Mouse (Mus musculus) layer of hippocampus, postnatal 14 days (tissue): ENCODE results near the gene Luc7l3. TPM values are rescaled to one million over a fixed set of nuclear protein-coding genes. Genes with fewer than 3 reads are reported as not detected.

Experiments used
- DNase-seq, 2 experiments: peaks; one replicate each; pipeline ENCODE4 v3.0.0; 2021 to 2022; ENCODE audit warnings: low spot score in 2 of 2, mixed read lengths in 1 of 2
- total RNA-seq, 2 experiments: library from RNA; stranded (reverse); gene quantifications; 2 replicates each; pipeline ENCODE4 v1.2.3; 2021

Luc7l3 gene
- total RNA-seq, 2 experiments from 2014 or later: 119 to 127 TPM

DNA sequence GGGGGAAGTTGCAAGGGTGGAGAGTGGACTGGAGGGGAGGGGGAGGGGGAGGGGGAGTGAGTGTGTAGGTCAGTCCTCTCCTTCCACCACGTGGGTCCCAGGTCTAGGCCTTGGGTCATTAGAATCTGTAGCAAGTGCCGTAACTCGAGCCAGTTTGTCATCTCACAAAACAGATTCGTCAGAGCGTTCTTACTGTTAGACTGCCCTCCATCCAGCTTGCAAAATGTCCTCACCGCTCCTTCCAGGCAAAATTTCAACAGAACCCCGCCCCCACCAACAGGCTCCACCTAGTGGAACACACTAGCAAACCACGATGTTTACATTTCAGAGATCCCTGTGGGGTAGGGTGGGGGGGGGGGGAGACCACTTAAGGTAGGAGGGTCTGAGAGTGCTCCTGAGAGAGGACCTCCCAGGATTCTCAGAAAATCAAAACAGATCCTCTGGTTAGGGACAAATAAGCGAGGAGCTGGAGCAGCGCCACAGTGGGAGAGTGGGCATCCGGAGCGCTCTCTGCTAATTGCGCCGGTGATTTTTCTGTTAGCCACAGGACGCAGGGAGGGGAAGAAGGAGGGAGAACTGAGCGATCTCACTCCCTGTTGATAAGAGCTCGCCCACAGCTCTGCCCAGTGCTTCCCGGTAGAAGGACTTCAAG, 56.5 kb downstream of the Luc7l3 start:
- DNase-seq: peak; percentile 45 to 49

- DNase-seq: no peak
These were observed 60.0 kb downstream of the Luc7l3 start for GRCm38 (mm10) chr11:94261585-94262370.

GRCm38 (mm10) chr11:94259814-94260213, 62.0 kb downstream of the Luc7l3 start:
- DNase-seq: no peak

- no peak for DNase-seq
These were observed 63.8 kb downstream of the Luc7l3 start for GRCm38 (mm10) chr11:94257987-94258386.

DNA sequence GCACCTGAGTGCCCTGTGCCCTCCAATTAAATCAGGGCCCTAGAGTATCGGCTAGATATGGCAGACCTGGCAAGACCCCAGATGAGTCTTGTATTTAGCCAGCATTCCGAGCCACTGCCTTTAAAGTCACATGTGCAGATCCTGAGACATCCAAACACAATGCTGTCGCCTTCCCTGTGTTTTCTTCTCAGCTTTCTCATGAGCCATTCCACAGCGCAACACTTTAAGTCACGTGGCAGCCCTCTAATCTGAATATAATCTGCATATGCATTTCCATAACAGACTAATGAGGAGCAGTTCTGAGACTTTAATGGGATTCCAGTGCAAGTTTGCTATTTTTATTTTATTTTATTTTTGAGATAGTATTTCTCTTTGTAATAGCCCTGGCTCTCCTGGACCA, 66.1 kb downstream of the Luc7l3 start:
- DNase-seq: no peak

DNA sequence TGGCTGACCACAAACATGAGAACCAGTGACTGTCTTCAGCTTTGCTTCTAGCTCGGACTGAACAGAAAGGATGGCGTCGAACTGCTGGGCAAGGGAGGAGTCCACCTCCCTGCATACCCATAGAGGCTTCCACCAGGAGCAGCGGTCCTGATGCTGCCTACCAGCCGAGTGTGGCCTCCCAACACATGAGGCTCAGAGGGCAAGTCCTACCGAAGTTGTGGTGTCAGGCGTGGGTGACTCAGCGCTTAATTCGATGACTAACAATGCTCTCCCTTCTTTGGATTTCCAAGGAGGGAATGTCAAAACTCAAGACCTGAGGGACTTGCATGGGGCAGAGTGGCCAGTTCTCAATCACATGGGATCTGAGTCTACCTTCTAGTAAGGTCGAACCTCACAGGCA, 68.1 kb downstream of the Luc7l3 start:
- DNase-seq: no peak

GRCm38 (mm10) chr11:94253156-94253555, 68.6 kb downstream of the Luc7l3 start:
- no peak for DNase-seq

GRCm38 (mm10) chr11:94246789-94247061, 75.1 kb downstream of the Luc7l3 start:
- DNase-seq: no peak

DNA sequence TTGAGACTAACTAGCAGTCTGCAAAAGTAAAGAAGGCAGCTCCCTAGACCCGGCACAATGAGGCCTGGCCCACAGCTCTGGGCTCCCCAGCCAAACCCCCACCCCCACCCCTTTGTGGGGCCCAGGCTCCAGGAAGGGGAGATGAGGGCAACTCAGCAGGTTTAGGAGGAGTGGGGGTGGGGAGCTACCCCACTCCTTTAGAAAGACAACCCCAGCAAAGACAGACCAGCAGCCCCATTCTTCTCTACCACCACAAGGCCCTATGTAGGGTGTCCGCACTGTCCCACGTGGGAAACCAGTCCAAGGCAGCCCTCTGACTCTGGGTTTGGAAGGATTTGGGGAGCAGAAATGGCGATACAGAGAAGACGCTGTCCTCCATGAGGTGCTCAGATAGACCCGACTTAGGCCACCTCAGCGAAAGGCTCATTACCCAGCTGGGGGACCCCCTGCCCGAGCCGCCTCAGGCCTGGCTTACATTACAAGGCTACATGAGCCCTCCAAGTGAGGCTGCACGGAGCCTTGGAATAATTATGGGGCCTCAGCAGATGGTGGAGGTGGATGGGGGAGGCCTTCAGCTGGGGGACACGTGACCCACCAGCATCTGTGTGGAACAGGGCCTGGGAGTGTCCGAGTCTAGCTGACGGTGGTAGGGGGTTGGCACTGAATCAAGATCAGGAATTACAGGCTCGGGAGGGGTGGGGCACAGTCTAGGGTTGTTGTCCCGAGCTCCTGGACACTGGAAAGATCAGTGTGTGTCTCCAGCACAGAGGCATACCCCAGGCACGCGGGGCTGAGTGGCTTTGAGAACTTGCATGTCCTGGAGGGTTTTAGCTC, 75.6 kb downstream of the Luc7l3 start, which contains the start of gene Wfikkn2:
TSS of gene Wfikkn2 (minus strand) at position 51 of the 834 bp plus-strand sequence.
- DNase-seq: no peak

GRCm38 (mm10) chr11:94244385-94244784, 77.4 kb downstream of the Luc7l3 start:
- DNase-seq: no peak

DNA sequence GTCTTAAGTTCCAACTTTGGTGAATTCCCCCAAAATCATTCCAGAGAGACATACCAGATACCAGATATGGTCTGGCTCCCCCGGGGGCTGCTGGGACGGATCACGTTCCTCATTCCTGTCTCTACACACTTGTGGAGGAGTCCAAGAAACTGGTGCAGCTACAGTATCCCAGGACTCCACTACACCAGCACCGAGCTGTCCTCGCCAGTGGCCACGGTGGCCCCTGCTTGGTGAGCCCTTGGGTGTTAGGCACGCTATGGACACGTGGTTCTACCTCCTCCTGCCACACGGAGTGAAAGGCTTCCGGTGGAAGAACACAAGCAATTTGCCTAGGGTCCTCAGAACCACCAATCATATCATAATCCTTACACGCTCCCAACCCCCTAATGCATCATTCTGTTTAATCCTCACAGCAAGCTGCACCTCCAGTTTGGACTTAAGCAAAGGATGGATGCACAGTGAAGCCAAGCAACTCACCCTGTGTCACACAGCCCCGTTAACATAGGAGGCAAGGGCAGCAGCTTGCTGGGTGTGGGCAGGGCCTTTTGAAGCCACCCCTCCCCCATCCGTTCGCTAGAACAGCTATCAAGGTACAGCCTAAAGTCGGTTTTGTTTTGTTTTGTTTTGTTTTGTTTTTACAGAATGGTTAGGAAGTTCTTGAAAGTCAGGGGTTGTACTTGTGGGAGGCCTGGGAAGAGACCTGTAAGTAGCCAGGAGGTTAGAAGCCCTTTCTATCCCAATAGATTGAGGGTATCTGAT, 78.2 kb downstream of the Luc7l3 start:
- DNase-seq: no peak

- no peak for DNase-seq
These were observed 78.9 kb downstream of the Luc7l3 start for GRCm38 (mm10) chr11:94242760-94243421.

DNA sequence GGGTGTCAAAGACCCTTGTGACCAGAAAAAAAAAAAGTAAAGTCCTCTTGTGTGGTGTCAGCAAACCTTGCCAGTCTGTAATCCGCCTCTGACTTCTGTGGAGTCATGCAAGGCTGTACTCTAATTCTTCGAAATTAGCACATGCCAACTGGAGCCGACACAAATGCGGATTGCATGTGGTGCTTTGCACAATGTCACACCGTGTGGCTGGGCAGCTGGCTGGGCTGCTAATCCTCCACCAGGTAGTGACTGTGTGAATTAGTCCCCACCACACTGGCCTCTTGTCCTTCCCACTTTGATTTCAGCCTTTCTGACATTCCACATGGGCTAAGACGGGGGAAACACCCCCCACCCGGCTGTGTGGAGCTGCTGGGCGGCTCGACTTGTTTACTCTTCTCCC, 82.1 kb downstream of the Luc7l3 start:
- DNase-seq: no peak

GRCm38 (mm10) chr11:94238786-94239185, 83.0 kb downstream of the Luc7l3 start:
- no peak for DNase-seq

Other genes with a start within 250 kb of the Luc7l3 start
- 10 to 100 TPM; 32.3 to 32.4 TPM for gene Tob1, start 110.5 kb downstream of the Luc7l3 start, total RNA-seq
- gene Wfikkn2, start 76.0 kb downstream of the Luc7l3 start, total RNA-seq: 1 to 10 TPM; 1.4 to 5.1 TPM
- gene Gm21885, start 40.1 kb downstream of the Luc7l3 start, total RNA-seq: not detected
- 100 to 1,000 TPM in 1 of 2 experiments, 10 to 100 TPM in 1; 99.2 to 104 TPM for gene Ankrd40, start 6.0 kb upstream of the Luc7l3 start, total RNA-seq
- gene Abcc3, start 71.0 kb upstream of the Luc7l3 start, total RNA-seq: 1 to 10 TPM; 1.8 to 3.8 TPM
- gene Cacna1g, start 152.2 kb upstream of the Luc7l3 start, total RNA-seq: 10 to 100 TPM; 74.7 to 92.9 TPM
- under 1 TPM; 0.35 to 0.43 TPM for gene Spata20, start 164.2 kb upstream of the Luc7l3 start, total RNA-seq
- gene Epn3, start 178.0 kb upstream of the Luc7l3 start, total RNA-seq: 1 to 10 TPM; 3.9 to 5.7 TPM
- 1 to 10 TPM; 1.6 to 5.6 TPM for gene Mycbpap, start 199.8 kb upstream of the Luc7l3 start, total RNA-seq
- gene Rsad1, start 227.3 kb upstream of the Luc7l3 start, total RNA-seq: 10 to 100 TPM; 10.2 to 11.6 TPM
- gene Chad, start 243.1 kb upstream of the Luc7l3 start, total RNA-seq: 1 to 10 TPM; 1.3 to 2.4 TPM